Mouse (Mus musculus): Measurements from ENCODE around the gene Rnf43. TPM values are rescaled to one million over a fixed set of nuclear protein-coding genes. Genes with fewer than 3 reads are reported as not detected.
A peak's percentile ranks its signal among the peaks of the same experiment; 100 is the strongest.

Rnf43 gene
- under 1 TPM; 0.15 to 0.38 TPM for total RNA-seq (2021)
- long read RNA-seq, experiment 1, partial matches to known transcripts, result 0 of 2 reads
- long read RNA-seq, experiment 1, other reads (novel, unspliced or antisense), result 2 of 2 reads
- long read RNA-seq, experiment 2, partial matches to known transcripts, result 0 of 3 reads
- long read RNA-seq, experiment 2, other reads (novel, unspliced or antisense), result 3 of 3 reads

DNA sequence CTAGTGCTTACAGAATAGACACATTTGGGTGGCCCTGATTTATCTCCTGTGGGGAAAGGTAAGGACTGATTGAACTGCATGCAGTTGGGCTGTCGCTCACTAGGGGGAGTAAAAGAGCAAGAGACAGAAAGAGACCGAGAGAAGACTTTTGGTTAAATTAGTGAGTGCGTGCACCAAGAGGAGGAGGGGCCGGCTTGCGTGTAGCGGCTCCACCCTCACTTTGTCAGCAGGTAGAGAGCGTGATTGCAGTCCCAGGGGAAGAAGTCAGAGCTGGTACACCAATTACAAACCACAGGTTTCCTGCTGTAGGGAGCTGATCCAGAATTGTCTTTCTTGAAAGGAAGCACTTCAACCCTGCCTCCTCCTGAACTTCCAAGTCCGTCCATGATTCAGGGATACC, at the start of gene Rnf43:
TSS of gene Rnf43 (plus strand) at position 316 of the 400 bp plus-strand sequence.
- DNase-seq, result peak; percentile 57
- intact Hi-C loops (cut with DNase I), result loop anchor here (2.0 kb wide), 1 partner anchor 108 kb away; no protein-coding TSS in a partner anchor

DNA sequence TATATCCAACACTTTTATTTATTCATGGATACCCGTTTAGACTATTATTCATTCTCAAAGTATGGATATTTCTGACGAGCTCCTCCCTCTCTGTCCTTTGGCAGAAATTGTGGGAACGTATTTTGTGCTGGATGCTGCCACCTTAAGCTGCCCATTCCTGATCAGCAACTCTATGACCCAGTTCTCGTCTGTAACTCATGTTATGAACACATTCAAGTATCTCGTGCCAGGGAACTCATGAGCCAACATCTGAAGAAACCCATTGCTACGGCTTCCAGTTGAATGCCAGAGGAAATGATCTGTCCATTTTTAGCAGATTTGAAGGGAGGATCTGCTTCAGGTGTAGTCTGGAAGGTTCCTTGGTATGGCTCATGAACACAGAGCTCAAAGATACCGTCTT, 48.5 kb upstream of the Rnf43 start:
- DNase-seq, result no peak
- intact Hi-C loops (cut with DNase I), result no loop called here

DNA sequence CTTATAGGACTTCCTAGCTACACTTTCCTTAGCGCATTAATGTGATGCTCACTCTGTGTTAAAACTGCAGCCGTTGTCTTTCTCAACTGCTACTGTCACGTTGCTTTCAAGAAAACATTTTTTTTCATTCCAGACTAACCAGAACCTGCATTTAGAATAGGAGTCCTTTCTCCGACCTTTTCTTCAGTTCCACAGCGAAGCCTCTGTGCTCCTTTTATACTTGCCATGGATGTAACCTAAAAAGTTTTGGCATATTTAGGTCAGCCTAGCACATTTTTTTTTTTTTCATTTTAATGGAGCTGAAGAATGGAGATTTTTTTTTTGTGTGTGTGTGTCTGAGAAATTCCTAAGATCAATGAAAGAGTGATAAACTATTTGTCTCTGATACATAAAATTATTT, 47.0 kb upstream of the Rnf43 start:
- intact Hi-C loops (cut with DNase I), result no loop called here
- DNase-seq, result no peak

DNA sequence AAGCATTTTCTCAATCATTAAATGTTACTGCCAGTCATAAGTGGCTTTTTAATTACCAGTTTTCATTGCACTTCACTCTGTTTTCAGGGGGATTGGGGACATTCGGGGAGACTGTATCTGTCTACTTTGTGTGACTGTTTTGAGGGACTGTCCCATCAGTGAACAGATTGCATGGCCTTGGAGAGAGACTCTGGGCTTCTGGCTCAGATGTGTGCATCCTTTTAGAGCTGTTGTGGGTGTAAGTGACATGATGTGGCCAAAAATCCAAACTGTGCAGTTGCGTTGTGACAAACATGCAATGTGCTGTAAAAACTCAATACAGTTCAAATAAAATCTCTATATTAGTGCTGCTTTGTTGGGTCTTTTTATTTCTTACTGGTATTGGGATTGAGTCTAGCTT, 46.6 kb upstream of the Rnf43 start:
- intact Hi-C loops (cut with DNase I), result no loop called here
- DNase-seq, result no peak

DNA sequence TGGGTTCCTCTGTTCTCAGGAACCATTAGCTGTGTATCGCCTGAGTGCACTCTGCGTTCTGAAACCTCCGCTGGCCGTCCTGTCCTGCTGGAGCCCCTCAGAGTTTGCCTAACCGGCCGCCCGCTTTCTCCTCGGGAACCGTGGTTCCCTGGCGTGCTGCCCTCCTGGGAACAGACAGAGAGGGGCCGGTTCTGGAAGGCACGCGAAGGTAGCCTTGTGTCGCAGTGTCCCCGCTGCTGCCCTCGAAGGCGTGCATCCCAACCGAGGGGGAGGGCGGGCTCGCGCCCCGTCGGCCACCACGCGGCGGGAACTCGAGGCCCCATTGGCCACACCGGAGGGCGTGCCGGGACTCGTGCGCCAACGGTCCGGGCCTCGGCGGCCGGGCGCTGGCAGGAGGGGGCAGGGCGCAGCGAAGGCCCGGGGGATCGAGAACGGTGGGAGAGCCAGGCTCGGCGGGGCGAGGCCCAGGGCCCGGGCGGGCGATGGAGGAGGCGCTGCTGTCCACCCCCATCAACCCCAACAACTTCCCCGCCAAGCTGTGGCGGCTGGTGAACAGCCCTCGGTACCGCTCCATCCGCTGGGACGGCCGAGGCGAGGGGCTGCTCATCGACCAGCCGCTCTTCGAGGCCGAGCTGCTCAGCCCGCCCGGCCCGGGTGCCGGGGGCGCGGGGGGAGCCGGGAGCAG, 45.6 kb upstream of the Rnf43 start, which contains the start of gene Hsf5:
TSS of gene Hsf5 (plus strand) at position 375 of the 685 bp plus-strand sequence.
- no peak for DNase-seq
- intact Hi-C loops (cut with DNase I), result no loop called here

DNA sequence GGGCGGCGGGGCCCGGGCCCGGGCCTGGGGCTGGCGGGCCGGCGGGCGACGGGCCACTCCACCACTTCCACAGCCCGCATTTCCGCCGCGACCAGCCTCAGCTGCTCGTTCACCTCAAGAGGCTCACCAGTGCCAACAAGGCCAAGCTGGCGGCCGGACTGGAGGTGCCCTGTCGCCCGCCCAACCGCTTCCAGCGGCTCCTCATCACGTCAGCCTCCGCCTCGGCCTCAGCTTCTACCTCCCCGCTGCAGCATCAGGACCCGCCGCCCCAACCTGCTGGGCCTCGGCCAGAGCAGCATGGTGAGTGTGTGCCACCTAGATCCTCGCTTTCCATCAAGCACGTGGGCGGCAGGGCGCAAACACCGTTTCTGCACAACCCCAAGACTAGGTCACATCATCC, 44.9 kb upstream of the Rnf43 start:
- intact Hi-C loops (cut with DNase I), result no loop called here
- no peak for DNase-seq

DNA sequence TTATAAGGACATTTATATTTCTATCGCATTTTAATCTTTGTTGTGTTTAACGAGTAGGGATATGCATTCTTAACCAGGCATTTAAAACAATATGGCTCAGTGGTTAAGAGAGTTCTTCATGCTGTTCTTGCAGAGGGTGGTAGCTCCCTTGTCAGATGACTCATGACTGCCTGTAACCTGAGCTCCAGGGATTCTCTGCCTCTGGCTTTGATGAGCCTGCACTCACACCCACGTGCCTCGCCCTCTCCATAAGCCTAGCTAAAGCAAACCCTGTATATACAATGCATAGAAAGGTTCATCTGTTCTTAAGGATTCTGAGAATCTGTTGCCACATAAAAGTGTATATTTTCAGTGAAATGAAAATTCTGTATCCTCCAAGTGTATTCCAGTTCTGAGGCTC, 39.4 kb upstream of the Rnf43 start:
- intact Hi-C loops (cut with DNase I), result no loop called here
- no peak for DNase-seq

DNA sequence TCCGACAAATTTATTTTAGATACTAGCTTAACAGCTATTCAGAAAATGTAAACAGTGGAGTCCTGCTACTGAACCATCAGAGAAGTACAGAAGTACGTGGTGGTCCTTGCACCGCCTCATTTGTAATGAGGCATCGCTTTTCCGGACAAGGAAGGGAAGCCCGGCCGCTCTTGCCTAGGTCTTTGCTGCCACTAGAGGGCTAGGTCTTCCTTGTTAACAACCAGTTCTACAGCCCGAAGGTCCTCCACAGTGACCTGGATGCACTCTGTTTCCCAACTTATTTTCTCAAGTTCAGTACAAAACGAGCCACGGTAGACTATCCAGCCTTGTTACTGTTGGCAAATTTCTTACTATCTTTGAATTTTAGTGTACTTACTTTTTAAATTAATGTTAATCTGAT, 32.7 kb upstream of the Rnf43 start:
- intact Hi-C loops (cut with DNase I), result no loop called here
- no peak for DNase-seq

DNA sequence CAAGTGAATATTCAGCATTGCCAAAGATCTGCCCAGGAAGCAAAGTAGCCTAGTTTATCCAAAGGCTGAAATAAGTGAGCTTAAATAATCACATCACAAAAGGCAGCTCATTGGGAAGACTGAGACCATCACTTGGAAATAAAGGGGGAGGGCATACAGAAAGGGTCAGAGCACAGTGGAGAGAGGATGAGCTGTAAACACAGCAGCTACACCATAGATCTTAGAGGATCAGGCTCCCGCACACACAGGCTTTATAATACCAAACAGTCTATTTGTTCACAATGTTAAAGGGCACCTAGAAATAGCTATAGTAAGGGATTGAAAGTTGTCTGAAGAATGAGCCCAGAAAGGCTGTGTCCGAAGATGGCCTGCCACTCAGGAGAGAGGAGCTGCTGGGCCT, 23.7 kb upstream of the Rnf43 start:
- DNase-seq, result no peak

DNA sequence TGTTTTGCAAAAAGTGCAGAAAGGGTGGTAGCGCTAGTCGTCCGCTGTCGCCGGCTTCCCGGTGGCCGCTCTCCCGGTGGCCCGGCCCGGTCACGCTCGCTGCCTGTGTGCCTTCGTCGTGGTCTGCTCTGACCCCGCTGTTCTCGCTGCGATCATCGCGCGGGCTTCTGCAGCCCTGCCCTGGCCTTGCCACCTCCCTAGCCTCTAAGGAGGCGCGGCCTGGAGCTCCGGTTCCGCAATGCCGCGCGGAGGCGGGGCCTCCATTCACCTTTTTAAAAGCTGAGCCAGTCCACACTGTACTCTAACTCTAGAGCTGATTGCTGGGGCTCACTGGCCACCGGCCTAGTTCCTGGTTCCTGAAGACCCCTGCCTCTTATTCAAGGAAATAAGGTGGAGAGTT, 23.3 kb upstream of the Rnf43 start:
- intact Hi-C loops (cut with DNase I), result no loop called here

More for the DNA sequence above, 23.7 kb upstream of the Rnf43 start:
- intact Hi-C loops (cut with DNase I), result no loop called here

DNA sequence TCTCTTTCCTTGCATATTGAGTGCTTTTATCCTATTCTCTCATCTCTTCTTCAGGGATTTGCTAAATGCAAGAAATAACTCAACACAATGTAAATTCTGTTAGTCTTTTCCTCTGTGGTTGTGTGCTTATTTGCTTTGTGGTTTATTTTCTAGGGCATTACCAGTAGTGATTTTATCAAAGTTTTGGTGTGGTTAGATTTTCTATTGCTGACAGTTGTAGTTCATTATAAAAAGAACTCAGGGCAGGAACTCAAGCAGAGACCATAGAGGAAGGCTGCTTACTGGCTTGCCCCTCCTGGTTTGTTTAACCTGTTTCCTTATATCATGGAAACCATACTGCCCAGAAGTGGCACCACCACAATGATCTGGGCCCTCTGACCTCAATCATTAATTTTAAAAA, 19.7 kb upstream of the Rnf43 start:
- intact Hi-C loops (cut with DNase I), result no loop called here
- DNase-seq, result no peak

More for the DNA sequence above, 23.3 kb upstream of the Rnf43 start:
- DNase-seq, result peak; percentile 25 to 44

DNA sequence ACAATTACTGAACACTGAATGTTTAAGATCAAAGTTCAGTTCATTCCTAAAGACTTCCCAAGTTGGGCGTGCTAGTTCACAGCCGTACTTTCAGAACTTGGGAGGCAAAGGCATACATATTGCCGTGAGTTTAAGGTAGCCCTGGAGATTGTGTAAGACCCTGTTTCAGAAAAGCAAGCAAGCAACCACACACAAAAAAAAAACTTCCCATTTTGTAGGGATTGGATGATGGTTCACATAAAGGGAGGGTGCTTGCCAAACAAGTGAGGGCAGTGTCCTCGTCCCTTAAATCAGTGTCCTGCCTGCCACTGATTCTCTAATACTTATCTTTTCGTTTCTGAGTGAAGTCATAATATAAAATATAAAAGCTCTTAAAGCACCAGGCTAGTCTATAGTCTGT, 7.8 kb upstream of the Rnf43 start:
- no peak for DNase-seq
- intact Hi-C loops (cut with DNase I), result no loop called here

DNA sequence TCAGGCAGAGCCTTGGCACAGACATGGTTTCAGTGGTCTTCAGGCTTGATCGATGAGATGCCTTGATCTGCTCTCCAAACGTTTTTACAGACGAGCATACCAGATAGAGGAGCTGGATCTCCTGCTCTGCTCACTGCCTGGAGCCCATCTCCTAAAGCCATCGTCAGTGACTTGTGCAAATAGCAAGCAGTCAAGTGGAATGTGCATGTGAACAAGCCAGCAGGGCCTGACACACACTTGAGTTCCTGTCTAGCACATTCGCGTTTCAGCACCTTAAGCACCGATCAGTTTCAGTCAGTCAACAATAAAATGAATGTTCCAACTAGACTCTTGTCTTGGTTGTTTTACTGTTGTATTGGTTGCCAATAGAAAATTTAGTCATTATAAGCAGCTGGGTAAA, 3.3 kb upstream of the Rnf43 start:
- DNase-seq, result no peak
- intact Hi-C loops (cut with DNase I), result no loop called here

DNA sequence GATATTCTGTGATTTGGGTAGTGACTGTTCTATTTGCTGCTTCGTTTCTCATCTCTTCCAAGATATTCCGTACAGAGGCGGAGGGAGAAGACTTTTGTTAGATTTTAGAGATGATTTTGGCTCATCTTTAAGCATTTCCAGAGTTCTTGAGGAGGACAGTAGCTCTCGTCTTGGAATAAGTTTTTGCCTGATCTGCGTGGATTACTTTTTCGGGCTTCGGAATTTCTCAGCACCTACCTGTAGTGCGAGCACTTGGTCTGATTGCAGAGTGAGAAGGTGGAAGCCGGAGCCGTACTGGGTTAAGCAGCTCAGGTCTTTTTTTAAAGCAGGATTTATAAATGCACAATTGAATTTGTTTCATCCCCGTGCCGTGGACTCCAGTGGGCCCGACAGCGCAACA, 300 bp downstream of the Rnf43 start:
- DNase-seq, result no peak
- intact Hi-C loops (cut with DNase I), result loop anchor here (2.0 kb wide), 1 partner anchor 108 kb away; no protein-coding TSS in a partner anchor

DNA sequence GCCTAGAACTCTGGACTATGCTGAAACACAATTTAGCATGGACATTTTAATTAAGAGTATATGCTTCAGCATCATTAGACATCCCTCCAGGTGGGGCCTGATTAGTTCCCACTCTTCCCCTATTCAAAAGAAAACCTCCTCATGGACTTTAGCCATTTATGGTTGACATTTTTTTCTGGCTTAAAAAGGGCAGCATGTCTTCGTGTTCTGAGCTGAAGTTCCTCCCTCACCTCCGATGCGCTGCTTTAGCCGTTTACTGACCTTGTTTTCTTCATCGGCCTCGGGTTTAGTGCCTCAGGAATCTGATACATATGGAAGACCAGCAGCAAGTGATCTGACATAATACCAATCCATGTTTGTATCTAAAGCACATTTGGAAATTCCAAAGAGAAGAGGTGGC, 1.4 kb downstream of the Rnf43 start:
- intact Hi-C loops (cut with DNase I), result loop anchor here (2.0 kb wide), 1 partner anchor 107 kb away; no protein-coding TSS in a partner anchor

DNA sequence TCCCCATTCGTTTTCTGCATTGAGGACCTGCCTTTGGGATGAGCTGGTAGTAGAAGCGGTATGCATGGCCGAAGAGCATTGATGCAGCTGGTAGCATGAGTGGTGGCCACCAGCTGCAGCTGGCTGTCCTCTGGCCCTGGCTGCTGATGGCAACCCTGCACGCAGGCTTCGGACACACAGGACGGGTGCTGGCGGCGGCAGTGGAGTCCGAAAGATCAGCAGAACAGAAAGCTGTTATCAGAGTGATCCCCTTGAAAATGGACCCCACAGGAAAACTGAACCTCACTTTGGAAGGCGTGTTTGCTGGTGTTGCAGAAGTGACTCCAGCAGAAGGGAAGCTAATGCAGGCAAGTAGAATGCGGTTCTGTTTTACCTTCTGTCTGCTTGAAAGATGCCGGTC, 2.0 kb downstream of the Rnf43 start:
- intact Hi-C loops (cut with DNase I), result no loop called here
- no peak for DNase-seq

More for the DNA sequence above, 1.4 kb downstream of the Rnf43 start:
- DNase-seq, result no peak

DNA sequence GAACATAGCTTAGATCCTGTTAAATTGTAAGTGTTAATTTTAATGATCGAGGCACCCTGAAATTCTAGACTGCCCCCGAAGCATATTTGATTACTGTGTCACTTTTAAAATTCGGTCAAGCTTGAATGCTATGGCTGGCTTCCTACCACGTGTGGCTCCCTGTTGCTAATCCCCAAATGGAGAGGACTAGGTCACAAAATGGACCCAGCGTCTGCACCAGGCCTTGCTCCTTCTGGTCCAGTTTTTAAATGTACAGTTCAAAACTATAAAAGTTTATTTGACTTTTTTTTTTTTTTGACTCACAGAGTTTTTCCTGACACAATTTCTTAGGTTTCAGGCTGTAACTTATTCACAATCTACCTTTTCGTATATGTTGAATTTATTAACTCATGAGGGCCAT, 2.7 kb downstream of the Rnf43 start:
- no peak for DNase-seq
- intact Hi-C loops (cut with DNase I), result no loop called here

DNA sequence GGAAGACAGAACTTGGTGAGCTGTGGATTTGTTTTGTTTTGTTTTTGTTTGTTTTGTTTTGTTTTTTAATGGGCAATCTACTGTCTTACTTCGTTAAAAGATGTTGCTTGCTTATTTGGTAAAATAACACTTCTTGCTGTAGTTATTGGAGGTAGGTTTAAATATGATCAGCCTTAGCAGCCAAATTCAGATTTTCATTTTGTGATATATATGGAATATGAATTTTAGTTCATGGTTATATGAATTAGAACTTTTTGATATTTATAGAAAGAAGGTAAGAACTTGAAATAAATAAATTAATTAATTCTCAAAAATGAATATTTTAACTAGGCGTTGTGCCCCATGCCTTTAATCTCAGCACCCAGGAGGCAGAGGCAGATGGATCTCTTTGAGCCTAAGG, 3.1 kb downstream of the Rnf43 start:
- intact Hi-C loops (cut with DNase I), result no loop called here

DNA sequence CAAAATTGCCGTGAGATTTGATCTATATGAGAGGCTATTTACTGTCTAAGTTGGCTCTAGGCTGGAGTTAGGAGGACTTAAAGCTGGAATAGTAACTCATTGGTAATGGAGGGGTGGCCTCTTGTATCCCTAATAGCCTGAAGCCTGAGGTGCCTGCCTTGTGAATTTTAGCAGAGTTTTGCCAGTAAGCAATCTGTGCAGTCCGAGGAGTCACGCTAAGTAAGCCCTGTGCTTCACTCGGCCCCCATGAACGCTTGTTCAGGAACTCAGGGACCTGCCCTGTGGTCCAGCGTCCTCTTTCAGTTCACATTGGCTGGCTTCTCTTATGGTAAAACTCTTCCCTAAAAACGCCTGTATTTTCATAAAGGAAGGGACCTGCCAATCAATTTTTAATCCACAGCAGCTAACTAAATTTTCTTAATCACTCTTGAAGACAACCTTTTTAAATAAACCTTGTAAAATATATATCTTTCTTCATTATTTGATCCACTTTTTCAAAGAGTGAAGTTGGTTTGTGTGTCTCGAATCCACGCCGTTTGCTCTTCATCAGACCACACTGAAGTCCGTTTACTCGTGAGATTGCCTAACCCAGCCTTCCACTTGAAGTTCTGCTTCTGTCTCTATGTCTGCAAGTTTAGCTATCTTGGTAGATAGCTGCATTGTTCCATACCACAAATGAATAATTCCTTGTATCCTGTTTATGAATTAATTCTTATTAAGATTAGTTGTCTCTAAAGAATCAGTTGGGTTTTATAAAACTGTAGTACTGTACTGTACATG, 3.9 kb downstream of the Rnf43 start:
- intact Hi-C loops (cut with DNase I), result no loop called here
- no peak for DNase-seq

More for the DNA sequence above, 3.1 kb downstream of the Rnf43 start:
- DNase-seq, result no peak

DNA sequence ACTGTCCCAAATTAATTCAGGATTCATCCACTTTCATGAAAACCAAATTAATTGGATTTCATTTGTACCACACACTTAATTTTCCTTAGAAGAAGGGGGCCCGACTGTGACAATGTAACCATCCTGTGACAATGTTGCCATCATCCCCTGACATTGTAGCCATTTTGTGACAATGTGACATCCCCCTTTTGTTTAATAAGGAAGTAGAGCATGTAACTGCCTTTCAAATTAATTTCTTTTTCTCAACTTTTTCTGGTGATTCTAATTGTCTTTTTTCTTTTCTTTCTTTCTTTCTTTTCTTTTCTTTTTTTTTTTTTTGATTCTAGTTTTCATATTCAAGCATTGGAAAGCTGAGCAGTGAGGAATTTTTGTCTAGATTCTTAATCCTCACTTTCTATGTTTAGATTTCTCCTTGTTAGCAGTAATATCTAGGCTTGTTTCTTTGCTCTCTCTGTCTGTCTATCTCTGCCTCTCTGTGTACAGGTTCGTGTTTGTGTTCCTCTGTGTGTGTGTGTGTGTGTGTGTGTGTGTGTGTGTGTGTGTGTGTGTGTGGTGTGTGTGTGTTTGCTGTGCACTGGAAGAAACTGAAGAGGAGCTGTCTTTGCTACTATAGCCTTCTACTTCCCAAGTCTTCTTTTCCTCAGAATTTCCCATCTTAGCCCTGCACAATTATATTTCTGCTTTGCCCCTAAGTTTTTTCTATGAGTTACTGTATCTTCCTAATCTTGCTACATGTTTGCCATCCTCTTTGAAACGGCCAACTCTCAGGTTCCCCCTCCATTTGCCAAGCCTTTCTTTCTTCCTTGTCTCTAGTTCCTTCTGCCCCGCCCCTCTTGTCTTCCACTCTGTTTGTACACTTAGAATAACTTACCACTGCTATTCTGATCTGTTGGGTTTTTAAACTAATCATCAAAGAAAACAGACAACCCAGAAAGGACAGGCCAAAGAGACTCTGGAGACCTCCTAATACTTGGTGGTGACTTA, 4.9 kb downstream of the Rnf43 start:
- DNase-seq, result no peak
- intact Hi-C loops (cut with DNase I), result no loop called here
